Mouse (Mus musculus): ENCODE data around the gene Slc7a6.
A peak's percentile ranks its signal among the peaks of the same experiment; 100 is the strongest.
"Not testable (repeated sequence)": the region's sequence is repeated elsewhere in the genome, so short reads cannot be mapped to it uniquely, and the experiment has no call there.

The Slc7a6 gene

DNA sequence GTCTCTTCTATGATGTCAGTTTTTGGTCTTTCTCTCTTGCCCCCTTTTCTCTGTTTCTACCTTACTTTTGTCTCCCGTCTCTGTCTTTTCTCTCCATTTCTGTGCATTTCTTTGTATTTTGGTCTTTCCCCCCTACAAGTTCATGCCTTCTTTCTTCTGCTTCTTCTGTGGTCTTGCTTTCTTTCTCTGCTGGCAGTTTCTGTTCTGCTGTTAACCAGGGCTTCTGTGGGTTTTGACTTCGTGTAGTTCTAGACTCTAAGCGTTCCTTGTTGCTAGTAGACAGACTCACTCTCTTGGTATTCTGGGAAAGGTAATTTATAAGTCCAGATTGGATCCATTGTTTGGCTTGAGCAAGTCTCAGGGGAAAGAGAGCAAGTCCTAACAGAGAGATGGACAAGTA is 17.7 kb downstream of the Slc7a6 start:
- no peak for DNase-seq (ENCODE audit: low read depth, low spot score)

DNA sequence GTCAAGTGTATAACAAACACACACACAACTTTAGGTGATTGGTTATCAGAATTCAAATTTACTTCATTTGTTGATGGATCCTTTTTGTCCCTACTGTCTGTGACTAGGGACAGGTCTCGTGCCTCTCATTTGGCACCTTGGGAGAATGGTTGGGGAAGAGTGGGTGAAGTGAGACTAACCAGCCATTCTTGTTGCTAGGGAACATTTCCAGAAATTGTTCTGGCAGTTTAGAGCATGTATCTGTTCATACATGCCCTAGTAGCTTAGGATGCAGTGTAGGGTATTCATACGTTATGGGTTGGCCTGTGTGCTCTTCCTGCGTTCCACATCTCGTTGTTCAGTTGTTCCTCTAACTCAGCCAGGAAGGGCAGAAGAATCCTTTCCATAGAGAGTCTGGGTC is 20.5 kb downstream of the Slc7a6 start:
- no peak for DNase-seq (ENCODE audit: low read depth, low spot score)

DNA sequence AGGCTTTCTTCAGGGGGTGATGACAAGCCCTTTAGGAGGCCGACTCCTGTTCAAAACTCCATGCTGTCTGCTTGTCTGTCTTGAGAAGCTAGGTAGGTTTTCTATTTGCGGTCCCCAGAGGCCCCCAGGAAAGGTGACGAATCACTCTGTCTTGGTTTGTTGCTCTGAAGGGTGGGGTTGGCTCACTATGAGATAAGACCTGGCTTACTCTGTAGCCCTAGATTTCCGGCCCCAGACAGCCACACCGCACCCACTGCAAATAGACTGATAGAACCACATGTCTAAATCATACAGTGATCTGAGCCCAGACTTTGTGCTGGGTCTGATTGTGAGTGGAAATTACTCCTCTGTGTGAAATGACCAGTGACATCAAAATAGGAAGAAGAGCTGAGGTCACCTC is 23.0 kb downstream of the Slc7a6 start:
- no peak for DNase-seq (ENCODE audit: low read depth, low spot score)

DNA sequence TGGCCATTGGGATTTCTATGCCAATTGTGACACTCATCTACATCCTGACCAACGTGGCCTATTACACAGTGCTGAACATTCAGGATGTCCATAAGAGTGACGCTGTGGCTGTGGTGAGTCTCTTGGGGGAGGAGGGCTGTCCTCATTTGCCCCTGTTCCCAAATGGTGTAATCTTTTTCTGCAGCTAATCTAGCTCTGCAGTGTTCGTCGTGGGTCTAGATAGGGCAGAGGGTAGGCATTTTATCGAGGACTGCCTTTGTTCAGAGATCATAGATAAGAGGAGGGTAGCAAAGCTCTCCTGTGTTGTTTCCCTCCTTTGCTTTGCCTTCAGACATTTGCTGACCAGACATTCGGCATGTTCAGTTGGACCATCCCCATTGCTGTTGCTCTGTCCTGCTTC is 24.5 kb downstream of the Slc7a6 start:
- DNase-seq (ENCODE audit: low read depth, low spot score): no peak

GRCm38 (mm10) chr8:106194062-106194461 is 25.4 kb downstream of the Slc7a6 start:
- no peak for DNase-seq (ENCODE audit: low read depth, low spot score)

- DNase-seq (ENCODE audit: low read depth, low spot score): no peak
Observed at GRCm38 (mm10) chr8:106198741-106199140, 30.1 kb downstream of the Slc7a6 start.

DNA sequence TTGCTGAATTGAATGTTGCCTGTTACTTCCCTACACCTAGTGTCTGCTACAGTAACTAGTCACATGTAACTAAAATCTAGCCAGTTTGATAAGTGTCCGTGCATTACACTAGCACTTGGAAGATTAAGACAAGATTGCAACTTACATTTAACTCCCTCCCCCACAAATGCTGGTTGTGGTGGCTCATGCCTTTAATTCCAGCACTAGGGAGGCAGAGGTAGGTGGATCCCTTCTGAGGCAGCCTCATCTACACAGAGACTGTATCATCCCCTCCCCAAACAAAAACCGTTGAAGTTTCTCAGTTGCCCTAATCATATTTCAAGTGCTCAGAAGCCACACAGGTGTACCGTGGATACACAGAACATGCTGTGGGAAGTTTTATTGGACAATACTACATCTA is 30.9 kb downstream of the Slc7a6 start:
- not testable (repeated sequence) for DNase-seq (ENCODE audit: low read depth, low spot score)

- DNase-seq (ENCODE audit: low read depth, low spot score): no peak
Observed at GRCm38 (mm10) chr8:106210035-106210731, 41.5 kb downstream of the Slc7a6 start.

GRCm38 (mm10) chr8:106210821-106211345 is 42.2 kb downstream of the Slc7a6 start, which contains the start of the genes Slc7a6os and Prmt7:
TSS of gene Slc7a6os (minus strand) at chr8:106210935.
TSS of gene Prmt7 (plus strand) at chr8:106210936.
- DNase-seq (ENCODE audit: low read depth, low spot score): peak; percentile 94

- DNase-seq (ENCODE audit: low read depth, low spot score): no peak
Observed at GRCm38 (mm10) chr8:106211421-106211820, 42.8 kb downstream of the Slc7a6 start.

- DNase-seq (ENCODE audit: low read depth, low spot score): no peak
Observed at GRCm38 (mm10) chr8:106213959-106214358, 45.3 kb downstream of the Slc7a6 start.

DNA sequence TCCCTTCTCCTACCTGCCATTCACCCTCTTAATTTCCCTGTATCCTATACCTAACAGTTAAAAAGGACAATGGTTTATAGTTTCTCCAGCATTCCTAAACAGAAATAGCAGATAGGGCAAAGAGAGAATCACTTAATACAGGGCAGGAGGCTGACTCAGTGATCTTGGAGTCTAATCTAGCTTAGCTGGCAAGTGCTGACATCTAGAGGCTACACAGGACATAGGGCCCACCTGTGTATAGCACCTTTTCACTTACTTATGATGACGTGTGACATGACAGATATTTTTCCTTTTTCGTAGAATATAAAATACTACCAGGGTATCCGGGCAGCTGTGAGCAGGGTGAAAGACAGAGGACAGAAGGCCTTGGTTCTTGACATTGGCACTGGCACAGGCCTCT is 51.0 kb downstream of the Slc7a6 start:
- no peak for DNase-seq (ENCODE audit: low read depth, low spot score)

GRCm38 (mm10) chr8:106226589-106226988 is 57.9 kb downstream of the Slc7a6 start:
- no peak for DNase-seq (ENCODE audit: low read depth, low spot score)

DNA sequence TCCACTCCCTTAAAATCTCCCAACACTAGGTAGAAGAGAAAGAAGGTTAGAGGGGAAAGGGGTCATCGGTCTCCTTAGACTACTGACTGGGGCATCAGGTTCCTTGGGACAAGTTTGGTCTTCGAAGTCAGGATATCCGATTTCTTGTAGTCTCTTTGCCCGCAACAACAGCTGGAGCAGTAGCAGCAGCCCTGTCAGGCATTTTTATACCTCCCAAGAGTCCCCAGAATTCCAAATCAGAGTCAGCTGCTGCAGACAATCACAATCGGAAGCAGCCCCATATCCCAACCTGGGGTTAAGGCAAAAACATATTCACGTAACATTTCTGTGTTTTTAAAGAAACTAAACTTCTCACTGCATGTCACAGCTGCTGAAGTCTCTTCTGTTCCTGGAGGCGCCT is 62.9 kb downstream of the Slc7a6 start:
- no peak for DNase-seq (ENCODE audit: low read depth, low spot score)

DNA sequence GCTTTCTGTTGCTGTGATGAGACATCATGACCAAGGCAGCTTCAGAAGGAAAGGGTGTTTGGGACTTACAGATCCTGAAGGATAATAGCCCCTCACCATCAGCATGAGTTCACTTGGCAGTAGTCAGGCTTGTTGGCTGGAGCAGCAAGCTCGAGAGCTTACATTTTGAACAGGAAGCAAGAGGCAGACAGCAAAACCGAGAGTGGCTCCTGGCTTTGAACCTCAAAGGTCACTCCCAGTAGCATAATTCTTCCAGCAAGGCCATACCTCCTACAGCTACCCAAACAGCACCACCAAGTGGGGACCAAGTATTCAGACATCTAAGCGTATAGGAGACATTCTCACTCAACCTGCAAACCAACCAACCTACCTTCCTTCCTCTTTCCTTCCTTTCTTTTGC is 64.1 kb downstream of the Slc7a6 start:
- DNase-seq (ENCODE audit: low read depth, low spot score): no peak

DNA sequence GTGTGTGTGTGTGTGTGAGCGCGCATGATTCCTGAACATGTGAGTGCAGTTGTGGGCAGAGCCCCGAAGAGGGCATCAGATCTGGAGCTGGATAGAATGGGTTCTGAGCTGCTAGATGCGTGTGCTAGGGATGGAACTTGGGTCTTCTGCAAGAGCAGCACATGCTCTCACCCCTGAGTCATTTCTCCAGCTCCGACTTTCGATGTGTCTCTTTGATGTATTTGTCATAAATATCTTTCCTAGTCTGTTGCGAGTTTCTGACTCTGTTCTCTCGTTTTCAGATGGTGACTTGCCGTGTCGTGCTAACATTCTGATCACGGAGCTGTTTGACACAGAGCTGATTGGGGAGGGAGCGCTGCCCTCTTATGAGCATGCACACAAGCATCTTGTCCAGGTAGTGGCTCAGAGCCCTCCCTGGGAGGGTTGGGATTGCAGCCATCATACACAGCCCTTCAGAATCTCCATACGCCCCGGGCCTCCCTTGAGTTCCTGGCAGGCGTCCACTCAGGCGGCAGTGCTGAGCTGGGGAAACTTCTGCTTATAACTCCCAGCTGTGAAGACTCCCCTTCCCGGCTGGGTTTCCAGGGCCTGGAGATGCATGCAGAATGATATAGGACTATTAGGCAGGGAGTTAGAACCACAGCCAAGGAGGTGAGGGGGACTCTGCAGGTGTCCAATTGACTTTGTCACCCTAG is 66.1 kb downstream of the Slc7a6 start:
- DNase-seq (ENCODE audit: low read depth, low spot score): no peak

GRCm38 (mm10) chr8:106237106-106237505 is 68.4 kb downstream of the Slc7a6 start:
- no peak for DNase-seq (ENCODE audit: low read depth, low spot score)
